Mouse (Mus musculus) embryo, embryonic 10 days (tissue): ENCODE results near the gene Lrrc8d.
A peak's percentile ranks its signal among the peaks of the same experiment; 100 is the strongest.

ENCODE experiments used
- DNase-seq: peaks from one replicate; pipeline ENCODE4 v3.0.0-alpha.2; 2015; ENCODE audit warnings: low spot score

Lrrc8d gene

GRCm38 (mm10) chr5:105776978-105777593 is 77.3 kb downstream of the Lrrc8d start:
- DNase-seq = peak; percentile 24

DNA sequence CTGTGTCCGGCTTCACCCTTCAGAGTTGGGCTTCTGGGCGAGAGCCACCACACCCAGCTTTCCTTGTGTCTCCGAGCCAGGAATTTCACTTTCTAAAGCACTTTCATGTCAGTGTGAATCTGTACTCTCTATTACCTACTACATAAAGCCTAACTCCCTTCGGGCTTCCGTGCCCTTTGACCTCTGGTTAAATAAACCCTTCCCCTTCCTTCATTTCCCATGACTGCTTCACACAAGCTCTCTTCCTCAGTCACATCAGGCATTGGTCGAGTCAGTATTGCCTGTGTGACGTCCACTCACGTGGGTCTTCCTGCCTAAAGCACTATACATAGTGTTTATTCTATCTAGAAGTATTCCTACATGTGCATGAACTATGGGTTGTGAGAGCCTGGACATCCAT is 77.9 kb downstream of the Lrrc8d start:
- peak; percentile 59 for DNase-seq

DNA sequence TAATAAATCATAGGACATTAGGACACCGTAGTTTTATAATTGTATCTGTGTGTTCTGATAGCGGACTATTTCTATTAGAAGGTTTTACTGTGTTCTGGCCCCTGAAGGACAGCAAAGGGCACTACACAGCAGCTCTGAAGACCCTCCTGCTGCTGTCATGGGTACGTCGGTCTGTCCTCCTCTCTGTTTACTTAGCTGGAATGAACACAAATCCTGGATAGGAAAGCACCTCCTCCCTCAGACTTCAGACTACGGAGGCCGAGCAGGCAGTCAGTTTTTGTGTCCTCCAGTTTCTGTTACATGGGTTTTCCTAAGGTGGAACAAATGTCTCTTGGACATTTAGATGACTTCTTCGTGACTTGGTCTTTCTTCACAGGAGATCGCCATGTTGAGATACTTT is 78.4 kb downstream of the Lrrc8d start:
- no peak for DNase-seq

DNA sequence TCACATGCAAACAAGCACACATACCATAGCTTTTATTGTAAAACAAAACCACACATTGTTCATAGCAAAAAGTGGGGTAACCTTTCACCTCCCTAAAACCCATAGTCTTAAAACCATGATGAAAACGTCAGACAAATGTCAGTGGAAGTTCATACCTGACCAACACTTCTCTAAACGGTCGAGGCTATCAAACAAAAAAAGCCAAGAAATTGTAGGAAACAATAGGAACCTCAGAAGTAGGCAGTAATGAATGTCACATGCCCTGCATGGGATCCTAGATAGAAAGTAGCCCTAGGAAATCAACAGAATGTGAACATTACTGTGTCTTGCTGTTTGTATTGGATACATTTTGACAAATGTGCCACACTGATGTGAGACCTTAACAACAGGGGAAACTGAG is 79.0 kb downstream of the Lrrc8d start:
- DNase-seq = no peak

DNA sequence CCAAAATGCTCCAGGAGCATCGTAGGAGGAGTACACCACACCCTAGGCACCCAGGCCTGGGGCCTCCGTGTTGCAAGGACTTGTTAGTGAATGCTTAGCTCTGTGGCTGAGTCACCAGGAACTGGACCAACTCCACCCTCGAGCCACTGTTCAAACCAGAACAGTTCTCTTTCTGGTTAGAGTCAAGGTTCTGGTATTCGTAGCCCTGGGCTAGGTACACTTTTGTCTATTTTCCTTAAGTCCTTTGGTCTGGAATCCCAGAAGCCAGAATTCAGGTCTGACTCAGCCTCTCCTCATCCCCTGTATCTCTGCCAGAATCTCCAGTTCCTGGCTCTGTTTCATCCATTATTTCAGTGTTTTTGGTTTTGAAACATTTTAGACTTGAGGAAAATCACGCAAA is 79.6 kb downstream of the Lrrc8d start:
- no peak for DNase-seq

- no peak for DNase-seq
Observed at GRCm38 (mm10) chr5:105783848-105784247, 84.1 kb downstream of the Lrrc8d start.

- peak; percentile 35 for DNase-seq
Observed at GRCm38 (mm10) chr5:105784724-105785123, 85.0 kb downstream of the Lrrc8d start.

GRCm38 (mm10) chr5:105787577-105787976 is 87.8 kb downstream of the Lrrc8d start:
- DNase-seq = no peak

- DNase-seq = no peak
Observed at GRCm38 (mm10) chr5:105789801-105790200, 90.0 kb downstream of the Lrrc8d start.

DNA sequence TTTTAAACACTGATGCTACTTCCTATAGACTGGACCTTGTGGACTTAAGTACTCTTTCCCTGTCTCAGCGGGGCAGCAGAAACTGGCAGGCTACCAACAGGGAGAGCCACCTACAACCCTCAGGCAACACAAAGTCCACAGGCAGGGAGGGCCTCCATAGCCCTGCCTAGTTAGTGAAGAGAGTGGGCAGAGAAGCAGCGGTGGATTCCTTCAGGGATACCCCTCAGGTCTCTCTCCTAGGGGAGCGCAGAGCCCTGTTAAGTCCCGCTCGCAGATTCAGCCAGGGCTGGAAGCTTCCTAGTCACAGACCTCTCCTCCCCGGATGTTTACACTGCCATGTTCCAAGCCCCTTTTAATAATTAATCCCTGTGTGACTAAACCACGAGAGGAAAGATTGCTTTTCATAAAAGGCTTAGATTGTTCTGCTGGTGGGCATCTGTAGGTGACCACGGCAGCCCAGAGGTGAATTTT is 92.6 kb downstream of the Lrrc8d start:
- no peak for DNase-seq

GRCm38 (mm10) chr5:105792853-105793547 is 93.2 kb downstream of the Lrrc8d start:
- peak; percentile 48 for DNase-seq

GRCm38 (mm10) chr5:105793548-105793940 is 93.8 kb downstream of the Lrrc8d start:
- no peak for DNase-seq

- DNase-seq = no peak
Observed at GRCm38 (mm10) chr5:105798421-105798820, 98.7 kb downstream of the Lrrc8d start.

GRCm38 (mm10) chr5:105799850-105800635 is 100.3 kb downstream of the Lrrc8d start:
- peak; percentile 45 for DNase-seq

DNA sequence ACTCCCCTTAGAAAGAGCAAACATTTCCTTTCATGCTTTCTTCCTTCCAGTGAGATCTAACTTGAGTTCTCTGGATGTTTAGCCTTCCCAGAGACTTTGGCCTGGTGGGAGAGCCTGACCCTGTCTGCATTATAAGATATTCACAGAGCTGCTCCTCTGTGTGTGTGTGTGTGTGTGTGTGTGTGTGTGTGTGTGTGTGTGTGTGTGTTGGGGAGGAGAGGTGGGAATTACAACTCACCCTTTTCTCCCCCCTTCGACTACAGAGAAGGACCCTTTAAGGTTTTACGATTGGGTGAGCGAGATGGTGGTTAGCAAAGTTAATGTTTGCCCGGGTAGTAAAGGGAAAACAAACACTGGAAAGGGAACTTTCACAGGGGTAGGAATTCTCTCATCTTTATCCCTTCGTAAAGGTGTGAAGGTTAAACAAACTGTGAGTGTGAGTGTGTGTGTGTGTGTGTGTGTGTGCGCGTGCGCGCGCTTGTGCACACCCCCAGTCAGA is 101.3 kb downstream of the Lrrc8d start:
- DNase-seq = no peak

DNA sequence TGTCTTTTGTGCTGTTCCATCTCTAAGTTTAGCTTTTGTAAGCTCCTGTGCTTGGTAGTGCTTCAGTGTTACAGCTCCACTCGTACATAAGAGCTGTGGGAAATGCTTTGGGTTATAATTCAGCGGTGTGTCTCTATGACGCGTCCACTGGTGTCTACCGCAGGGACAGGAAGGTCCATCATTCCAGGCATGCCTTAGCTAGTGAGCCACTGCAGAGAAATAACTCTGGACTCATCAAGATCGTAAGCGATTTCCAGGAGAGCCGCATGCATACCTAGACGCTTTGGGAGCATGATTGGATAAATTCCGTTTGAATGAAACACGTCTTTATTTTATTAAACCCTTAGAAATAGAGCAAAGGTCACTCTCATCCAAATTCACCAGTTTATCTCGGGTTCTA is 106.2 kb downstream of the Lrrc8d start:
- DNase-seq = no peak

DNA sequence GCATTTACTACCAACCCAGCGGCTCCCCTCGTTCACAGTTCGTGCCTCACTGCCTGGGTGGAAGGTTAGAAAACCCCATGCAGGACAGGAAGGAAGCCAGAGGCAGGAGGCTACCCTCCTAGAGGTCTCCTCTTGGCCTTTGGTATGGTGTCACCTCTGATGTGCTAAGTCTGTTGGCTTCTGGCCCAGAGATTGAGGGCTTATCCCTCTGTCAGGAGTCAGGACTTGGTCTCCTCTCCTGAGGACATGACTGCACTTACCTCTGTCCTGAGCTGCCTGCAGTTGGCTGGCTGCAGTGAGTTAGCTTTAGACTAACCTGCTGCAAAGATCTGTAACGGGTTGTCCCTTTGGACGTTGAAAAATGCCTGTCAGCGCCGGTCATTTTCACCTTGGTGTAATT is 107.7 kb downstream of the Lrrc8d start:
- DNase-seq = no peak

DNA sequence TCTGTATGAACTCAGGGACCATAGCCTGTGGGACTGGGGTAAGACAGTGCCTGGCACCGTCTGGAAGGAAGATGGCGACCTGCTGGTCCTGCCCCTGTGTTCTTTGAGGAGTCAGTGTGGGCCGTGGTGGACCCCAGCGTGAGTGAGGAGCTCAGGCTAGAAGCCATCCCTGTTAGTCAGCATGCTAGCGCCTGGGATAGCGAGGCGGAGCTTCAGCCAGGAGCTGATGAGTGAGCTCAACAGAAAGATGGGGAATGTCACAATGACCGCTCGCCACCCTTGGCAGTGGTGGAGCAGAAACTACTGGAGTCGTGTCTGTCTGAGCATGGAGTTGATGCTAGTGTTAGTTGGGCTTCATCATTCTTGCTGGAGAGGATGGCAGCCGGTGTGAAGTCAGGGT is 109.3 kb downstream of the Lrrc8d start:
- DNase-seq = no peak

GRCm38 (mm10) chr5:105813036-105813435 is 113.3 kb downstream of the Lrrc8d start:
- no peak for DNase-seq

GRCm38 (mm10) chr5:105813974-105814373 is 114.2 kb downstream of the Lrrc8d start:
- no peak for DNase-seq

GRCm38 (mm10) chr5:105816118-105816517 is 116.3 kb downstream of the Lrrc8d start:
- DNase-seq = no peak

- no peak for DNase-seq
Observed at GRCm38 (mm10) chr5:105817248-105817976, 117.6 kb downstream of the Lrrc8d start.
